Mouse (Mus musculus): Measurements from ENCODE around the gene Themis3. TPM values are rescaled to one million over a fixed set of nuclear protein-coding genes. Genes with fewer than 3 reads are reported as not detected.

The Themis3 gene
- not detected for polyA plus RNA-seq (2012; fragmentation: generic; extraction: Trizol)

DNA sequence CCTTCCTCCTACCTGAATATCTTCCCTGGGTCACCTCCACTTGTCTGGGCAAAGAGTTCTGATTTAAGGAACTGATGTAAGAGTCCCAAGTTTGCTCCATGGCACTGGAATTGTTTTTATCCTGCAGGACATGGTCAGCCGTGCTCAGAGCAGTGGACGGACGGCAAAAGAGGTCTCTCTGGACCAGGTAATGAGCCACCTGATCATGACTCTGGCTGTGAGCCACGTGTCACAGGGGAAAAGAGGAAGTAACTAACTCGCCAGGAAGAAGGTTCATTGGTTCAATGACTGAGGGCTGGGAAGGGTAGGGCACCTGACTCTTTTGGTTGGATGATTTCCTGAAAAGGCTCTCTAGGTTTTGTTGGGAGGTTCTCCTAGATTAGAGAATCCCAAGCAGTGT, at the start of gene Themis3:
Gene Themis3 (minus strand): TSS at position 187 of the 400 bp plus-strand sequence.
- Histone ChIP-seq H3K79me2 (ENCODE audit: control insufficient read depth, insufficient read depth) (no peaks in the 10 kb centered on the region), H3ac (ENCODE audit: control insufficient read depth, insufficient read length) (no peak within 1 kb of the TSS), H3K36me3 (ENCODE audit: control insufficient read depth, insufficient read depth) (no peaks in the 10 kb centered on the region), H3K27me3 (ENCODE audit: control insufficient read depth, insufficient read depth, insufficient read length) (no peaks in the 10 kb centered on the region), H3K4me2 (ENCODE audit: low read depth) (no peak within 1 kb of the TSS), H3K4me3 (no peak within 1 kb of the TSS)
- TF ChIP-seq E2F4 (IDR thresholded peaks at IDR 0.05; ENCODE audit: insufficient read depth) (no peak), MYOG (IDR thresholded peaks at IDR 0.05; ENCODE audit: control insufficient read depth in 1 of 3, insufficient read depth in 1 of 3, insufficient read length in 2 of 3, low read depth in 2 of 3) (no peak), REST (IDR thresholded peaks at IDR 0.05; ENCODE audit: insufficient read depth, insufficient read length) (no peak), USF1 (IDR thresholded peaks at IDR 0.05; ENCODE audit: low read depth) (no peak), CEBPB (IDR thresholded peaks at IDR 0.05; ENCODE audit: insufficient read depth, poor library complexity, severe bottlenecking) (no peak), POLR2AphosphoS2 (IDR thresholded peaks at IDR 0.05; ENCODE audit: insufficient read length, low read depth) (no peak), SRF (IDR thresholded peaks at IDR 0.05; ENCODE audit: control insufficient read depth, insufficient read length, low read depth) (no peak), MAX (IDR thresholded peaks at IDR 0.05; ENCODE audit: low read depth) (no peak), TCF12 (IDR thresholded peaks at IDR 0.05; ENCODE audit: insufficient read depth, poor library complexity, severe bottlenecking) (no peak), POLR2A (IDR thresholded peaks at IDR 0.05; ENCODE audit: insufficient read length, low read depth) (no peak), MYOD1 (IDR thresholded peaks at IDR 0.05; ENCODE audit: control insufficient read depth in 1 of 3, insufficient read length in 2 of 3, low read depth in 2 of 3) (no peak), TCF3 (IDR thresholded peaks at IDR 0.05; ENCODE audit: insufficient read length, low read depth) (no peak)

DNA sequence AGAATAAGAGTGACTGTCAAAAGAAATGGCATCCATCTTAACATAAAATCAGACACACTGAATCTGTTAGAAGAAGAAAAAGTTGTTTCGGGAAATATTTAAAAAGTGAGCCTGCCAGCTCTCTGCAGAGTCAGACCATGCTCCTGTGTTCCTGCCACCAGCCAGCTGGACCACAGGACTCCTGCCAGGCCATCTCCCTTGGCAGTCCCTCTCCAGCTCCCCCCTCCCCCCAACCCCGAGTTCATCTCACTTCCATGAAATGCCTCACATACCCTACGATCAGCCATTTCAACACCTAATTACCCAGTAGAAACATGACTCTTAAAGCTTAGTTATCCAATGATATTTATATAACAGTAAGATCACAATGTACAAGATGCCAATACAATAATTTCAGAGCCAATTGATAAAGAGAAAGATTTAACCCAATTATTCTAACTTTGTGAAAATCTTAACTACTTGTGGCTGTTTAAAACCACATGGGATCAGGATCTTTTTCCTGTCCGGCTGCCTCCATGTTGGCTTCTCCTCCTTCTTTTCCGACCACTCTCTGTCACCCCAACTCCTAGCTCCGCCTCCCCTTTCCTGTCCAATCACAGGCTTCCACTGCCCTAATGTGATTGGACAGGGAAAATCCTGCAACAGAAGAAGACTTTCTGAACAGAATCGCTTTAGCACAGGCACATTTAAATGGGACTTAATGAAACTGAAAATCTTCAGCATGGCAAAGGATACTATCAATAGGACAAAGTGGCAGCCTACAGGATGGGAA, 43.7 kb upstream of the Themis3 start:
- TF ChIP-seq TCF3 (IDR thresholded peaks at IDR 0.05; ENCODE audit: insufficient read length, low read depth) = no peak
- no peak for TF ChIP-seq MAX (IDR thresholded peaks at IDR 0.05; ENCODE audit: low read depth)
- no peak for TF ChIP-seq E2F4 (IDR thresholded peaks at IDR 0.05; ENCODE audit: insufficient read depth)
- H3K79me2 ChIP-seq (ENCODE audit: control insufficient read depth, insufficient read depth) = no peaks in the 10 kb centered on the region

DNA sequence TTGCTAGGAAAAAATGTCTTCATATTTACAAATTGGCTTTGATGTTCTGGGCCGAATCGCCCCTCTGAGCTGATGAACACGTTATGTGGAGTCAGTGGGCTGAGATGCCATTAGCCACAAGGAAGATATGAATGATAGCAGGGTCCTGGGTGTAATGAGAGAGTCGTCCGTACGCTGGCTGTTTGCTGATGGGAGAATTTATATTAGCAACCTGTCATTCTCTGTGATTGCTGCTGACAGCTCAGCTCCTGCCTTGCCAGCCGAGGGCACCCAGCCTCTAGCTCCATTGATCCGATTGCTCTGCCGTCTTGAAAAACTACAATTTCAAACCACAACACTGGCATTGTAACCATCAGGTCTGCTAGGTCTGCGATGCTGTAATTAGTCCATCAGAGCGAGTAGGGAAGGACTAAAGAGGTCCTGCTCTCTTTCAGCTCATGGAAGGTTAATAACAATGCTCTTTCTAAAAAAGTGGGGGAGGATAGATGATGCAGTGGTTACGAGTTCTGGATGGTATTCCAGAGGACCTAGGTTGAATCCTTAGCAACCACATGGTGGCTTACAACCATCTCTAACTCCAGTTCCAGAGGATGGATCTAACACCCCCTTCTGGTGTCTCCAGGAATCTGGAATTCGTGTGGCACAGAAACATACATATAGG, 25.7 kb upstream of the Themis3 start:
- no peaks in the 10 kb centered on the region for H3K27me3 ChIP-seq (ENCODE audit: control insufficient read depth, insufficient read depth, insufficient read length)
- TF ChIP-seq TCF12 (IDR thresholded peaks at IDR 0.05; ENCODE audit: insufficient read depth, poor library complexity, severe bottlenecking) (no peak), REST (IDR thresholded peaks at IDR 0.05; ENCODE audit: insufficient read depth, insufficient read length) (no peak), SRF (IDR thresholded peaks at IDR 0.05; ENCODE audit: control insufficient read depth, insufficient read length, low read depth) (no peak)
- H3K36me3 ChIP-seq (ENCODE audit: control insufficient read depth, insufficient read depth) = no peaks in the 10 kb centered on the region
- no peaks in the 10 kb centered on the region for H3K79me2 ChIP-seq (ENCODE audit: control insufficient read depth, insufficient read depth)
- no peak overlapping the region for H3ac ChIP-seq (ENCODE audit: control insufficient read depth, insufficient read length)
- no peak overlapping the region for H3K4me2 ChIP-seq (ENCODE audit: low read depth)
- no peak overlapping the region for H3K4me3 ChIP-seq

More for the DNA sequence above, 43.7 kb upstream of the Themis3 start:
- H3K4me3 ChIP-seq = no peak overlapping the region
- no peaks in the 10 kb centered on the region for H3K27me3 ChIP-seq (ENCODE audit: control insufficient read depth, insufficient read depth, insufficient read length)
- H3ac ChIP-seq (ENCODE audit: control insufficient read depth, insufficient read length) = no peak overlapping the region
- no peaks in the 10 kb centered on the region for H3K36me3 ChIP-seq (ENCODE audit: control insufficient read depth, insufficient read depth)
- no peak overlapping the region for H3K4me2 ChIP-seq (ENCODE audit: low read depth)

DNA sequence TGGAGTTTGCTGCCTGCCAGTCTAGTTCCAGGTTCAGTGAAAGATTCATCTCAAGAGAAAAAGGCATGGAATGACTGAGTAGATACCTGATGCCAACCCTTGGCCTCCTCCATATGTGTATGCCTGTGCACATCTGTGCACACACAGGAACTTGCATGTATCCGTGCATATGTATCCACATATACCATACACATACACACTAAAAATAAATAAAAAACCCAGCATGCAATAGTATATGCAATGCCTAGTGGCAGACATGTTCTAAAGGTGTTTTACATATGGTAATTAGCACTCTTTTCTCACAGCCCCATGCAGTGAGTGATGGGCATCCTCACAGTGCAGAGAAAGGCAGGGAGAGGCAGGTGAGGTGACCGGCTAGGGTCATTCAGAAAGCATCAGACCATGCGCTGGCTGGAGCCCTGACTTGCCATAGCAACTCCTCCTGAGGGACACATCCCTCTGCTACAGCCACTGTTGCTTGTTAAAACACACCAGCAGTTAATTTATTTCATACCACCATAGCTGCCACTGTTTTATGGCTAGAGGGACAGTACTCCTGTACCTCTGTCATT, 24.9 kb upstream of the Themis3 start:
- no peak overlapping the region for H3K4me2 ChIP-seq (ENCODE audit: low read depth)
- TF ChIP-seq USF1 (IDR thresholded peaks at IDR 0.05; ENCODE audit: low read depth) (no peak), TCF12 (IDR thresholded peaks at IDR 0.05; ENCODE audit: insufficient read depth, poor library complexity, severe bottlenecking) (no peak), E2F4 (IDR thresholded peaks at IDR 0.05; ENCODE audit: insufficient read depth) (no peak), POLR2AphosphoS2 (IDR thresholded peaks at IDR 0.05; ENCODE audit: insufficient read length, low read depth) (no peak), CEBPB (IDR thresholded peaks at IDR 0.05; ENCODE audit: insufficient read depth, poor library complexity, severe bottlenecking) (no peak)
- no peaks in the 10 kb centered on the region for H3K27me3 ChIP-seq (ENCODE audit: control insufficient read depth, insufficient read depth, insufficient read length)
- H3K36me3 ChIP-seq (ENCODE audit: control insufficient read depth, insufficient read depth) = no peaks in the 10 kb centered on the region
- H3ac ChIP-seq (ENCODE audit: control insufficient read depth, insufficient read length) = no peak overlapping the region
- H3K79me2 ChIP-seq (ENCODE audit: control insufficient read depth, insufficient read depth) = no peaks in the 10 kb centered on the region
- H3K4me3 ChIP-seq = no peak overlapping the region

DNA sequence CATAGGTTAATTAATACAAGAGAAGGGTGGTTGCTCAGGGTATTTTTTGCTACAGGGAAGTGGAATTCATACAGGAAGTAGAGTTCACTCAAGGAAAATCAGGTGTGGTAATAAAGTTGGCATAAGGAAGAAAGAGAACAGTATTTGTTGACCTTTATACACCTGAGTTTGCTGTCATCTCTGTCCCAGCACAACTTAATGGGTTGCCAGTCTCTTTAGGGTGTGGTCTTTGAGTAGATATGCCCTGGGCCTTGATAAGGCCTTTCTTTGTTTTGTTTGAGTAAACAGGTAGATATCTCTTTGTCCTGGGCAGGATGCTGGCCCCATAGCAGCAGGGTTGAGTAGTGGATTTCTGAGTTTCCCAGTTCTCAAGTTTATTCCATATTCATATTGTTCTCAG, 15.6 kb upstream of the Themis3 start:
- no peak overlapping the region for H3K4me3 ChIP-seq
- no peak for TF ChIP-seq POLR2A (IDR thresholded peaks at IDR 0.05; ENCODE audit: insufficient read length, low read depth)
- H3K79me2 ChIP-seq (ENCODE audit: control insufficient read depth, insufficient read depth) = no peaks in the 10 kb centered on the region
- H3K27me3 ChIP-seq (ENCODE audit: control insufficient read depth, insufficient read depth, insufficient read length) = peaks cover 6% of the 10 kb centered on the region
- no peak overlapping the region for H3K4me2 ChIP-seq (ENCODE audit: low read depth)
- no peaks in the 10 kb centered on the region for H3K36me3 ChIP-seq (ENCODE audit: control insufficient read depth, insufficient read depth)
- H3ac ChIP-seq (ENCODE audit: control insufficient read depth, insufficient read length) = no peak overlapping the region
